Mouse (Mus musculus) liver, adult 2 months (tissue): ENCODE data around the gene Klhl33. TPM values are rescaled to one million over a fixed set of nuclear protein-coding genes. Genes with fewer than 3 reads are reported as not detected.
A peak's percentile ranks its signal among the peaks of the same experiment; 100 is the strongest.

Experiments
- DNase-seq: peaks from one replicate; pipeline ENCODE4 v3.0.0-alpha.2; 2011; ENCODE audit warnings: low read depth, low spot score; ENCODE audit errors: extremely low read depth
- H3K27ac ChIP-seq: fragments of 200-500 bp; replicated peaks from 2 replicates; pipeline ENCODE4 v1.5.1; 2012; ENCODE audit warnings: low read depth, mild to moderate bottlenecking, control low read depth, inconsistent platforms, low read length; ENCODE audit not compliant: insufficient read depth
- H3K27me3 ChIP-seq: fragments of 200-500 bp; 2 replicates; pipeline ENCODE4 v1.6.1; 2012; ENCODE audit warnings: mild to moderate bottlenecking, moderate library complexity, low read length, inconsistent platforms; ENCODE audit not compliant: control insufficient read depth, insufficient read depth
- H3K36me3 ChIP-seq: fragments of 200-500 bp; 2 replicates; pipeline ENCODE4 v1.6.1; 2012; ENCODE audit warnings: low read length, inconsistent platforms; ENCODE audit not compliant: control insufficient read depth, insufficient read depth
- H3K4me1 ChIP-seq: fragments of 200-500 bp; 2 replicates; pipeline ENCODE4 v1.6.1; 2011; ENCODE audit warnings: low read length; ENCODE audit not compliant: control insufficient read depth, insufficient read depth
- H3K4me3 ChIP-seq: fragments of 200-500 bp; 2 replicates; pipeline ENCODE4 v1.5.1; 2011; ENCODE audit warnings: low read depth, mild to moderate bottlenecking, control low read depth, low read length, moderate library complexity; ENCODE audit not compliant: insufficient read depth
- H3K79me2 ChIP-seq: fragments of 200-500 bp; 2 replicates; pipeline ENCODE4 v1.6.1; 2012; ENCODE audit warnings: inconsistent platforms, mild to moderate bottlenecking, low read length, moderate library complexity; ENCODE audit not compliant: control insufficient read depth, insufficient read depth
- H3K9ac ChIP-seq: fragments of 200-500 bp; 2 replicates; pipeline ENCODE4 v1.6.1; 2012; ENCODE audit warnings: low read depth, mild to moderate bottlenecking, control low read depth, inconsistent platforms, low read length
- CTCF ChIP-seq: fragments of 200-500 bp; IDR thresholded peaks from 2 replicates; pipeline ENCODE4 v1.5.1; 2011; ENCODE audit warnings: low read depth, low read length, control low read depth
- POLR2A ChIP-seq: fragments of 200-500 bp; IDR thresholded peaks from 2 replicates; pipeline ENCODE4 v1.6.1; 2011; ENCODE audit warnings: low read length, control low read depth; ENCODE audit not compliant: insufficient read depth; ENCODE audit errors: extremely low read depth
- WGBS: fragments of 180-500 bp; shearing (Covaris S2); methylation state at CpG from one replicate; pipeline ENCODE4 v1.1.7; 2018; 5-methylcytosine and 5-hydroxymethylcytosine counted together
- polyA plus RNA-seq: library from polyadenylated mRNA; depleted of rRNA; stranded (reverse); fragments of >200 nt; gene quantifications from 2 replicates; pipeline ENCODE4 v1.2.3, GENCODE M21; 2012
- total RNA-seq: library from RNA; depleted of rRNA; stranded (reverse); fragments of >200 nt; gene quantifications from 2 replicates; pipeline ENCODE4 v1.2.3, GENCODE M21; 2014

Gene Klhl33
- total and polyA plus RNA-seq, 2 experiments = 0.09 TPM; not detected in 1

DNA sequence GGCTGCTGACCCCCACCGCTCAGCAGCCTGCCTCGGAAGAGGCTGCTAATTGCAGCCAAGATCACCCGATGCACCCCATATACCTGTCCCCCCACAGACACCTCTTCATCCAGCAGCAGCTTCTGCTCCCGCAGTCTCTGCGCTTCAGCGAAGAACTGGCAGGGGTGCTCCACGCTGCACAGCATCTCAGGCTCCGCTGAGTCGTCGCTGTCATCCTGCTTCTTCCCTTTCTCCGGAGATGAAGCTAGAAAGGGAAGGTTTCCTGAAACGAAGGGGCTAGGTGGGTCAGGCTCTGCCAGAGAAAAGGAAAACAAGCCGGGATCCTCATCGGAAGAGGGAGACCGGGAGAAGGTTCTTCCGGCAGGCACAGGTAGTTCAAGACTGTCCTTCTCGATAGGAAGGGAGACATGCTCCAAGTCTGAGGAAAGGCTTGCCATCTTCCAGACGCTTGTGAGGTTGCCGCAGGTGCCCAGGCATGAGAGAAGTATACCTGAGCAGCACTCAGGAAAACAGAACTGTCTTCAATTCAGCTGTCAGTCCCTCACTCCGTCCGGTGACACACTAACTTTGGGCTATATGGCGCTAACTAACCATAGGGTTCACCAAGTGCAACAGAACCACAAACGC, 447 bp downstream of the Klhl33 start:
- H3K4me1 ChIP-seq = peaks cover 9% of the 10 kb centered on the region
- 48% methylated on average over 23 of the region's 23 CpGs for WGBS
- peak overlapping the region; percentile 40 for H3K9ac ChIP-seq
- no peaks in the 10 kb centered on the region for H3K27me3 ChIP-seq
- H3K27ac ChIP-seq = peak overlapping the region; percentile 67
- no peaks in the 10 kb centered on the region for H3K79me2 ChIP-seq
- DNase-seq = no peak
- TF ChIP-seq POLR2A = no peak
- no peak for TF ChIP-seq CTCF
- no peaks in the 10 kb centered on the region for H3K36me3 ChIP-seq
- H3K4me3 ChIP-seq = peak overlapping the region; percentile 47; the same call in 1 of the 2 replicates

DNA sequence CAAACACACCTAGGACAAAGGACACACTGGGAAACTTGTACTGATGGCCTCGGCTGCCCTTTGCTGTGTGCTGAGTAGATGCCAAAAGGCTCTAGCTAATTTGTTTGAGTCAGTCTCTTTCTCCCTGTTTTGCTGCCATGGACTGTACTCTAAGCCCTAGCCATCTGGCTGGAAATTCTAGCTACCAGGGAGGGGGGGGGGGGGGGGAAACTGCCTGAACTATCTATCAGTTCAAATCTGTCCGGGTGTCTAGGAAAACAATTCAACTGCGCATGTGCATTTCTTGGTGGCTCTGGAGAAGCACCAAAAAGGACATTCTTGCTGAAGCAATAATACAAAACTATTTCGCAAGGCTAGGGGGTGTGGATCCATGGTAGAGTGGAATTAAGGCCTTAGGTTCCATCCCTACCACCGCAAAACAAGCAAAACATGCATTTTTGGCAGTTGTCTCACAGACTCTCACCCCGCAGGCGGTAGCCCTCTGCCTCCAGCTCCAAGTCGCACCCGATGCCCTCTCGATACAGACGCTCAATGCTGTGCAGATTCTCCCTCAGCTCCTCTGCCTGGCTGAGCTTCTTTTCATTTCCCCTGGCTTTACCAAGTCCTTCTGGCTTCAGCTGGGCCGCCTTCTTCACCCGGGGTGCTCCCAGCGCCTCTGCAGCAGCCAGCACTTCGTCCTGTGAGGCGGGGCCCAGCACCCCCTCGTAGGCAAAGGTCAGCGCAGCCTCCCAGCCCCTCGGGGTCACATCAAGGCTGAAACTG, 1.1 kb downstream of the Klhl33 start:
- no peaks in the 10 kb centered on the region for H3K27me3 ChIP-seq
- no peaks in the 10 kb centered on the region for H3K36me3 ChIP-seq
- H3K4me3 ChIP-seq = peak overlapping the region; percentile 47
- peaks cover 9% of the 10 kb centered on the region for H3K4me1 ChIP-seq
- peak; percentile 98 for DNase-seq
- peak overlapping the region; percentile 67 for H3K27ac ChIP-seq
- 5% methylated on average over 19 of the region's 19 CpGs for WGBS
- TF ChIP-seq CTCF (no peak), POLR2A (no peak)
- no peaks in the 10 kb centered on the region for H3K79me2 ChIP-seq
- peak overlapping the region; percentile 42 for H3K9ac ChIP-seq

DNA sequence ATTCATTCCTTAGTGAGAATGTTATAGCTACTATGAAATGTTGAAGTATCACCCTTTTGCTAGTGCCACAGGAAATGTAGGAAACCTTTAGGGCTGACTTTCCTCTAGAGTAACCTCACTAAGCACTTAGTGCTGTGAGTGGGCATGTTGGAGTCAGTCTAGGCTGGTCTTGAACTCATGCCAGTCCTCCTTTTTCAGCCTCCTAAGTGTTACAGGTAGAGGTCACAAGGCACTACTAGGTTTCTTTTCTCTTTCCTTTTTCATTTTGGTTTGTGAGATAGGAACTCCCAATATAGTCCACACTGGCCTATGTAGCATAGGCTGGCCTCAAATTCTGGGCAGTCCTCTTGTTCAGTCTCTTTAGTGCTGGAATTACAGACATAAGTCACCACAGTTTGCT, 1.9 kb downstream of the Klhl33 start:
- H3K27ac ChIP-seq = peak overlapping the region; percentile 58
- TF ChIP-seq CTCF = no peak
- DNase-seq = no peak
- no peaks in the 10 kb centered on the region for H3K79me2 ChIP-seq
- H3K4me1 ChIP-seq = peaks cover 9% of the 10 kb centered on the region
- H3K27me3 ChIP-seq = no peaks in the 10 kb centered on the region
- no peak overlapping the region for H3K9ac ChIP-seq
- H3K36me3 ChIP-seq = no peaks in the 10 kb centered on the region
- H3K4me3 ChIP-seq = no peak overlapping the region

DNA sequence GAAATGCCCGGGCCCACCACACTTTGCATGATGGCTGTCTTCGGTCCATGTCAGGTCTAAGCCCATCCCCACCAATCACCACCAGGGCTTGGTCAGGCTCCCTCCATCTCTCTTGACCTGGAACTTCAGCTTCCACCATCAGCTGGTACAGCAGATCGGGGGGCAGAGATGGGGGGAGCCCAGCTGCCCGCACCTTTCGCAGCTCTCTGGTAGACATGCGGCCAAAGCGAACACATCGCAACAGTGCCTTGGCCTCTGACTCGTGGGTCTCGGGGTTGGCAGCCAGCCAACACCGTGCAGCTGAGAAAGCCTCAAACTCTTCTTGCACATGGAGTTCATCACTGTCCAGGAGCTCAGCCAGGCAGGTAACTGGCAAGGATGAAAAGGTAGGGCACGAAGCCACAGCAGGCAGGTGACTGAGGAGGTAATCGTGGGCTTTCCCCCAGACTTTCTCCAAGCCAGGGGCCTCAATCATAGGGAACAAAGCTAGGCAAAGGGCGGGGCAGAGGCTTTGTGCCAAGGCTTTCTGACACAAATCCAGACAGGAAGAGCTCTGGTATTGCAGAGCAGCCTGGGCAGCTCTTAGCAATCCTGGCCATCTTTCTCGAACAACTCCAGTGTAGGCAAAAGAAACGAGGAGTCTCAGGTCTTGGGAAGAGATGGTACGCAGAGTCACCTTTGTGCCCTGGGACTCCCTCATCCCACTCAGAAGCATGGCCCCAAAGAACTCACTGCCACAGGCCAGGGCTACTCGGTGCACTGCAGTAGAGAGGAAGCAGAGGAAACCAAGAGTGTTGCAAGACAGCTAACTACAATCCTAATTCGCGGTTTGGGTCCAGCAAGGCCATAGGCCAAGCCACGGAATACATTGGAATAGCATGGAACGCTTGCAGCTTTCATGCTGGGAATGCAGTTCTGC, 4.5 kb downstream of the Klhl33 start:
- Histone ChIP-seq H3K36me3 (no peaks in the 10 kb centered on the region), H3K27ac (no peak overlapping the region), H3K4me1 (peaks cover 9% of the 10 kb centered on the region), H3K9ac (no peak overlapping the region), H3K27me3 (no peaks in the 10 kb centered on the region), H3K79me2 (no peaks in the 10 kb centered on the region), H3K4me3 (no peak overlapping the region)
- 75% methylated on average over 22 of the region's 22 CpGs for WGBS
- TF ChIP-seq POLR2A = no peak
- TF ChIP-seq CTCF = no peak
- DNase-seq = no peak

DNA sequence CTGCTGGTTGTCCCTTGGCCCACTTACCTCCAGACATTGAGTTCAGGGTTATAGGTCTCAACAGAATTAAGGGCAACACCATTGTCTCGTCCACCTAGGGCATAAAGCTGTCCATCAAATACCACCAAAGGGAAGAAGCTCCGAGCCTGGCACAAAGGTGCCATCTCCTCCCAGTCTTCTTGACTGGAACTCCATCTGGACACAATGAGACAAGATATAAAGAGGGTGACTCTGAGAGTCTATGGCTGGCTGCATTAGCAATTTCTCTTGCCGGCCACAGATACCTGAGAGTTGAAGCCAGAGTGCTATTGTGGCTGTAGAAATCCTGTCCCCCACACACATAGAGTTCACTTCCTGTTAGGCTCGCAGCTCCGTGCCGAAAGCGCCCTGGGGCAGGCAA, 5.2 kb downstream of the Klhl33 start:
- Histone ChIP-seq H3K9ac (no peak overlapping the region), H3K79me2 (no peaks in the 10 kb centered on the region), H3K27ac (no peak overlapping the region), H3K4me3 (no peak overlapping the region), H3K4me1 (peaks cover 9% of the 10 kb centered on the region), H3K27me3 (no peaks in the 10 kb centered on the region), H3K36me3 (no peaks in the 10 kb centered on the region)
- no peak for DNase-seq
- 87% methylated on average over 7 of the region's 7 CpGs for WGBS
- no peak for TF ChIP-seq POLR2A
- TF ChIP-seq CTCF = no peak
